In genomic region chr6:29753336-29753735, GRCm38 (mm10) we compare ENCODE assay signal across 19 mouse cellular contexts. TPM values are rescaled to one million over a fixed set of nuclear protein-coding genes. Genes with fewer than 3 reads are reported as not detected.
DNase-seq lines count a peak whose midpoint lies in the region; ATAC-seq lines count a peak whose summit lies in the region.
"Had no signal": no experiment of that assay in that cellular context is flagged by ENCODE, and none has a peak within 500 bp of the region (broad histone marks: within the 10 kb centered on the region; RNA-seq: fewer than 3 reads in every experiment).

No protein-coding gene starts in this region.

- peaks cover under 1% of the 10 kb centered on the region; the same call in 1 of the 2 replicates for H3K9me3 ChIP-seq in midbrain, embryonic 13.5 days
- peaks cover 6% of the 10 kb centered on the region for H3K9me3 ChIP-seq in midbrain, embryonic 10.5 days (replicated peaks)

- intact Hi-C loops in left cerebral cortex, postnatal 4 days (cut with DNase I): no loop called here
- intact Hi-C loops in left cerebral cortex, postnatal 36 days (cut with DNase I): no loop called here

- no peak overlapping the region for H3K4me2 ChIP-seq in midbrain, embryonic 13.5 days (replicated peaks)
- H3K4me2 ChIP-seq: embryonic facial prominence, embryonic 13.5 days; embryonic facial prominence, embryonic 15.5 days; forebrain, embryonic 12.5 days had no signal

- no peak for ATAC-seq in midbrain, embryonic 13.5 days
- ATAC-seq: forebrain, embryonic 14.5 days; forebrain, embryonic 16.5 days had no signal

- peak; percentile 51 for DNase-seq in left cerebral cortex, postnatal 4 days
- no peak for DNase-seq in left cerebral cortex, postnatal 36 days (ENCODE audit: low spot score in 2 of 2)
- no peak for DNase-seq in midbrain, embryonic 10.5 days (ENCODE audit: low spot score)
- DNase-seq: adrenal gland, adult 2 months; adrenal gland, postnatal 10 days; adrenal gland, postnatal 25 days; cerebellum, adult 11-12 months; cerebellum, adult 2 months; cerebellum, adult 9-10 months; cerebellum, postnatal 36 days; embryo, embryonic 11 days had no signal

- H3K4me1 ChIP-seq in midbrain, embryonic 13.5 days (replicated peaks): no peaks in the 10 kb centered on the region
- no peaks in the 10 kb centered on the region for H3K4me1 ChIP-seq in midbrain, embryonic 10.5 days
- H3K4me1 ChIP-seq: forebrain, embryonic 10.5 days; forebrain, embryonic 12.5 days had no signal

- 84% methylated on average over 11 of the region's 11 CpGs for WGBS in midbrain, embryonic 13.5 days
- 91% methylated on average over 11 of the region's 11 CpGs for WGBS in midbrain, embryonic 10.5 days

- H3K27me3 ChIP-seq in midbrain, embryonic 13.5 days: no peaks in the 10 kb centered on the region
- no peaks in the 10 kb centered on the region for H3K27me3 ChIP-seq in midbrain, embryonic 10.5 days (ENCODE audit: low read depth, poor library complexity, severe bottlenecking)
- H3K27me3 ChIP-seq: embryonic facial prominence, embryonic 13.5 days; embryonic facial prominence, embryonic 15.5 days; forebrain, embryonic 12.5 days had no signal

- H3K4me3 ChIP-seq in midbrain, embryonic 13.5 days (replicated peaks): no peak overlapping the region
- no peak overlapping the region for H3K4me3 ChIP-seq in midbrain, embryonic 10.5 days
- H3K4me3 ChIP-seq: embryonic facial prominence, embryonic 13.5 days; embryonic facial prominence, embryonic 15.5 days; erythroblast, embryonic 14.5 days; forebrain, embryonic 10.5 days; forebrain, embryonic 12.5 days had no signal

- H3K36me3 ChIP-seq in midbrain, embryonic 13.5 days: peaks cover 33% of the 10 kb centered on the region
- H3K36me3 ChIP-seq in midbrain, embryonic 10.5 days: peaks cover 85% of the 10 kb centered on the region

- H3K9ac ChIP-seq in midbrain, embryonic 13.5 days (replicated peaks): peak overlapping the region; percentile 20; the same call in 1 of the 2 replicates
- H3K9ac ChIP-seq: embryonic facial prominence, embryonic 13.5 days; embryonic facial prominence, embryonic 15.5 days; forebrain, embryonic 12.5 days had no signal

- H3K27ac ChIP-seq in midbrain, embryonic 13.5 days: no peak overlapping the region
- H3K27ac ChIP-seq in midbrain, embryonic 10.5 days (replicated peaks): no peak overlapping the region
- H3K27ac ChIP-seq: embryonic facial prominence, embryonic 13.5 days; embryonic facial prominence, embryonic 15.5 days; forebrain, embryonic 10.5 days had no signal

RNA-seq across cellular contexts. Expression of gene Ahcyl2, which starts 14.5 kb away (rescaled TPM):
- 10 to 100 TPM; 51.3 to 54.1 TPM for total RNA-seq in left cerebral cortex, postnatal 4 days (2021)
- 100 to 1,000 TPM; 122 to 136 TPM for total RNA-seq in left cerebral cortex, postnatal 36 days (2021)
- 12.8 and 13.1 TPM in 2 replicates for polyA plus RNA-seq in midbrain, embryonic 13.5 days (2015; fragmentation: Nextera tagmentation; extraction: Ambion mirVana)
- polyA plus RNA-seq in midbrain, embryonic 10.5 days (2016; fragmentation: Nextera tagmentation; extraction: Ambion mirVana): 12.5 and 13.7 TPM in 2 replicates

RNA-seq across cellular contexts. Expression of gene Smo, which starts 18.0 kb away (rescaled TPM):
- 10 to 100 TPM; 14.6 to 16.2 TPM for total RNA-seq in left cerebral cortex, postnatal 4 days (2021)
- total RNA-seq in left cerebral cortex, postnatal 36 days (2021): 1 to 10 TPM; 8.1 to 9.0 TPM
- 14.2 and 19.2 TPM in 2 replicates for polyA plus RNA-seq in midbrain, embryonic 13.5 days (2015; fragmentation: Nextera tagmentation; extraction: Ambion mirVana)
- polyA plus RNA-seq in midbrain, embryonic 10.5 days (2016; fragmentation: Nextera tagmentation; extraction: Ambion mirVana): 49.6 and 51.7 TPM in 2 replicates

RNA-seq across cellular contexts. Expression of gene Tspan33, which starts 59.3 kb away (rescaled TPM):
- 1 to 10 TPM; 7.0 to 8.8 TPM for total RNA-seq in left cerebral cortex, postnatal 4 days (2021)
- total RNA-seq in left cerebral cortex, postnatal 36 days (2021): 10 to 100 TPM; 28.0 TPM
- 3.4 and 6.0 TPM in 2 replicates for polyA plus RNA-seq in midbrain, embryonic 13.5 days (2015; fragmentation: Nextera tagmentation; extraction: Ambion mirVana)
- 10.9 and 12.2 TPM in 2 replicates for polyA plus RNA-seq in midbrain, embryonic 10.5 days (2016; fragmentation: Nextera tagmentation; extraction: Ambion mirVana)
